Mouse (Mus musculus) 3T3-L1 (cell line): ENCODE data around the gene Alg12.
"Not testable (repeated sequence)": the region's sequence is repeated elsewhere in the genome, so short reads cannot be mapped to it uniquely, and the experiment has no call there.

ENCODE experiments used
- DNase-seq: peaks from one replicate; pipeline ENCODE4 v3.0.0-alpha.2; 2015; ENCODE audit warnings: low read depth, low spot score

Gene Alg12

GRCm38 (mm10) chr15:88792140-88792850, 26.8 kb downstream of the Alg12 start:
- DNase-seq = no peak

DNA sequence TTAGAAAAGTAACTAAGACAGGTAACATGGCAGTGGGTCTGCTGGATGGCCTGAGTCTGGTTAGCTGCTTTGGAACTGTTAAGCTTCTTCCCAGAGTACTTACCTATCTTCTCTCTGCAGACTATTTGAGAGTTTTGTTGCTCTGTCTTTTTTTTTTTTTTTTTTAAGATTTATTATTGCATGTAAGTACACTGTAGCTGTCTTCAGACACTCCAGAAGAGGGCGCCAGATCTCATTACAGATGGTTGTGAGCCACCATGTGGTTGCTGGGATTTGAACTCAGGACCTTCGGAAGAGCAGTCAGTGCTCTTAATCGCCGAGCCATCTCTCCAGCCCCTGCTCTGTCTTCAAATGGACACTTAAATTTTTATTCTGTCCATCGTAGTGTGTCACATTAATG, 44.5 kb downstream of the Alg12 start:
- not testable (repeated sequence) for DNase-seq

DNA sequence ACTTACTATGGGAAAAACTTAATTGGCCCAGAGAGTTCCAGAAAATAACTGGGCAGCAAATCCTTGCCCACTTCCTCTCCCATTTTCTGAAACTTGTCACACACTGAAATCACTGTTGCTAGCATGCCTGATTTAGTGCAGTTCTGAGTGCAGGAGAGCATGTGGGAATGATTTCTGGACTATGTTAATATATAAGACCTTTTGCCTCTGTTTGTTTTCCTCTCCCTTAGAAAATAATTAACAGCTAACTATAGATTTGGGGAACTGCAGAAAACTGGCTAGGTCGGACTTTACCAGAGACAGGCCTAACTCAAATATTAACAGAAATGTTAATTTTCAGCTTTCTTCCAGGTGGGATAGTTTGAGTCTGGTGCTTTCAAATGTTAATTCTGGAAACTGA, 50.6 kb downstream of the Alg12 start:
- no peak for DNase-seq

DNA sequence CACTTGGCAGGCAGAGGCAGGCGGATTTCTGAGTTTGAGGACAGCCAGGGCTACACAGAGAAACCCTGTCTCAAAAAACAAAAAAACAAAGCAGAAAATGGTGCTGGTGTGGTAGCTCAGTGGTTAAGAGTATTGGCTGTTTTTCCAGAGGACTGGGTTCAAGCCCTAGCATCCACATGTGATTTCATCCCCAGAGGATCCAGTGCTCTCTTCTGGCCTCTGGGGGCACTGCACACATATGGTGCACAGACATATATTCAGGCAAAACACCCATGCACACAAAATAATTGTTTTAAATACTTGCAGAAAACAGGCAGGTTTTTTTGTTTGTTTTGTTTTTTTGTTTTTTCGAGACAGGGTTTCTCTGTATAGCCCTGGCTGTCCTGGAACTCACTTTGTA, 53.0 kb downstream of the Alg12 start:
- peak; percentile 19 for DNase-seq

GRCm38 (mm10) chr15:88761551-88761950, 57.6 kb downstream of the Alg12 start:
- no peak for DNase-seq

DNA sequence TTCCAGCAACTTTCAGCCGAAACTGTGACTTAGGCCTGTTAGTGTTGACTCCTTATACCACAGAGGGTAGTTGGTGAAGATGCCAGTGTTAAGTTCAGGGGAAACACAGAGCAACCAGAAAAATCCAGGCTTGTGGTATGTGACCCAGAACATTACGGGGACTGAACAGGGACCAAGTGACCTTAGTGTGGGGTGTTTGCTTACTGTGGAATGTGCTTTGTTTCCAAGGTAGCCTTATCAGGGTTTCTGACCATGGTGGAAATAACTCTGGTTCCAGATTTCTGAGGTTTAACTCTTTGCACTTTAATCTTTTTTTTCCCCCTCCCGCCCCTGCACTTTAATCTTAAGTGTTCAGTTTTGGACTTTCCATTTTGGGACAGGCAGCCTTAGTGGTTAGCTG, 61.1 kb downstream of the Alg12 start:
- DNase-seq = no peak

DNA sequence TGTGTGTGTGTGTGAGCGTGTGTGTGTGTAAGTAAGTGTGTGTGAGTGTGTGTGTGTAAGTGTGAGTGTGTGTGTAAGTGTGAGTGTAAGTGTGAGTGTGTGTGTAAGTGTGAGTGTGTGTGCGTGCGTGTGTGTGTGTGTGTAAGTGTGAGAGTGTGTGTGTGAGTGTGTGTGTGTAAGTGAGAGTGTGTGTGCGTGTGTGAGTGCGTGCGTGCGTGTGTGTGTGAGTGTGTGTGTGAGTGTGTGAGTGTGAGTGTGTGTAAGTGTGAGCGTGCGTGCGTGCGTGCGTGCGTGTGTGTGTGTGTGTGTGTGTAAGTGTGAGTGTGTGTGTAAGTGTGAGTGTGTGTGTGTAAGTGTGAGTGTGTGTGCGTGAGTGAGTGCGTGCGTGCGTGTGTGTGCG, 63.4 kb downstream of the Alg12 start:
- no peak for DNase-seq
